Mouse (Mus musculus) right cerebral cortex, adult 18-20 months (tissue): ENCODE results near the gene Gm9789.
"Not testable (repeated sequence)": the region's sequence is repeated elsewhere in the genome, so short reads cannot be mapped to it uniquely, and the experiment has no call there.

Experiments
- DNase-seq: peaks from one replicate; pipeline ENCODE4 v3.0.0; 2022; ENCODE audit warnings: mixed read lengths

Gm9789 gene

GRCm38 (mm10) chr16:89157652-89158051 lies at the start of gene Gm9789:
Gene Gm9789 (plus strand): TSS chr16:89157952.
- DNase-seq: no peak

DNA sequence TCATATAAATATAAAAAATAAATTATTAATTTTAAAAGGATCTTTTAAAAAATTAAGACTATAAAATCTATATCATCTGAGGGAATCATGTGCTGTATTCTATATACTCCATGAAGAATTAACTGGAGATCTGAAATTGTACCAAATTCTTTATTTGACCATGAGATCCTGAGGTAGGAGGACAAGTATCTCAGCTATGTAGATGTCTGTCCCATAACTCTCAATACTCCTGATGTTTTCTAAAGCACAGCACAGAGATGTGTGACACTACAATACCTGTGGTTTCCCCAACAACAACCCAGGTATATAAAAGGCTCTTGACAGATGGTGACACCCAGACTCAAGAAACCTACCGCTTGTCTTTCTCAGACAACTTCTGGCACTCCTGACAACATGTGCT lies 17.2 kb upstream of the Gm9789 start, which contains the start of gene Gm6358:
Gene Gm6358, plus strand, starts transcription at position 301 of the 400 bp plus-strand sequence.
- no peak for DNase-seq

DNA sequence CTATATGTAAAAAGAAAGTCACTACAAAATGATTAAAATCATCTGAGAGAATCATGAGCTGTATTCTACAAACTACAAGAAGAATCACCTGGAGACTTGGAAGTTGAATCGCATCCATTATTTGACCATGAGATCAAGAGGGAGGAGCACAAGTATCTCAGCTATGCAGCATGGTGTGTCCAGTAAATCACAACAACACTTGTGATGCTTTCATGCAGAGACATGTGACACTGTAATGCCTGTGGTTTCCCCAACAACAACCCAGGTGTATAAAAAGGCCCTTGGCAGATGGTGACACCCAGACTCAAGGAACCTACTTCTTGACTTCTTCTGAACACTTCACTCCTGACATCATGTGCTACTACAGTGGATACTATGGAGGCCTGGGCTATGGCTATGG lies 7.0 kb upstream of the Gm9789 start, which contains the start of gene Gm10061:
Gene Gm10061, plus strand, starts transcription at position 301 of the 400 bp plus-strand sequence.
- DNase-seq: no peak

- not testable (repeated sequence) for DNase-seq
Measured at GRCm38 (mm10) chr16:89169190-89169589, 11.4 kb downstream of the Gm9789 start, which contains the start of gene Gm7735. Gene Gm7735 (plus strand): TSS chr16:89169490.

- DNase-seq: no peak
Measured at GRCm38 (mm10) chr16:89174435-89174834, 16.7 kb downstream of the Gm9789 start, which contains the start of gene 1110057P08Rik. Gene 1110057P08Rik (plus strand): TSS chr16:89174735.

DNA sequence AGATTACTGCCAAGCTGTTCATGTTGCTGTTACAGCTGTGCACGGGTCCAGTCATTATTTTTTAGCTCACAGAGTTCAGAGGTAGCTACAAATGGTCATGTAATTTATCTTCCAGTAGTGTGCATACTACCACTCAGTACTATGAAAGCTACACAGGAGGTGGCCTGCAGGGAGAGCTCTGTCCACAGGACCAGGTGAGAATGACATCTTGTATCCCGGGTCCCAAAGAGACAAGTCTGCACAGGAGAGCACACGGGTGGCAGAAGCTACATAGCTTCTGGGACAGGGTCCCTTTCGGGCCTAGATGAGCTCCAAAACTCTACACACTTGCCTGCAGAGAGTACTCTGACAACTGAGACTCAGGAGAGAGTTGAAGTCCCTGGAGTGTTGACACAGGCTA lies 30.9 kb downstream of the Gm9789 start:
- no peak for DNase-seq

DNA sequence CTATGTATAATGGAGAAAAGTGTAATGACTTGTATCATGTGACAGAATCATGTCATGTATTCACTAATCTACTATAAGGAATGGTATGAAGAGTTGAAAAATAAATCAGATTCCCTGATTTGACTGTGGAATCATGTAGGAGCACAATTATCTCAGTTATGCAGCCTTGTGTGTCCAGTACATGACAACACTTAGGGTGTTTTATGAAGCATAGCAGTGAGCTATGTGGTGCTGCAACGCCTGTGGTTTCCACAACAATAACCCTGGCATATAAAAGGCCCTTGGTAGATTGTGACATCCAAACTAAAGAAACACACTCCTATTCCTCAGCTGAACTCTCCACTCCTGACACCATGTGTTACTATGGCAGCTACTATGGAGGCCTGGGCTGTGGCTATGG lies 47.8 kb downstream of the Gm9789 start, which contains the start of gene Krtap20-2:
Gene Krtap20-2, plus strand, starts transcription at position 301 of the 400 bp plus-strand sequence.
- no peak for DNase-seq
